Mouse (Mus musculus): ENCODE data around the gene Gch1. TPM values are rescaled to one million over a fixed set of nuclear protein-coding genes. Genes with fewer than 3 reads are reported as not detected.
"Not testable (repeated sequence)": the region's sequence is repeated elsewhere in the genome, so short reads cannot be mapped to it uniquely, and the experiment has no call there.

The Gch1 gene
- polyA plus RNA-seq, 1 experiment, result 5.7 TPM

DNA sequence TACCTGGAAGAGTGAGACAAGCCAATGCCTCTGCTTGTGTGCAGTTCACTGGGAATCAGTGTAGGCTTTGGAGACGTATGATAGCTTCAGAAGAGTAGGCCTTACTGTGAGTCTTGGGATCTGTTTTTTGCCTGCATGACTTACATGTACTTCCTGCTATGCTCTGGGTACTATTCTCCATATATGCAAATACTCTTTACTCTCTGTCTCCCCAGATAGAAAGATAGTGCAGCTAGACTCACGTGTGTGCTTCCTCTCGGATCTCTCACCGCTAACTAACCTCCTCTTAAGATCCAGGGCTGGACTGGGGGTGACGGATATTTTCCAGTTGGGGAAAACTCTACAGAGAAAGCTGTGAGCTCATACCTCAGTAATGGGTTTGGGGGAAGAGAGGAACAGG lies 23.5 kb downstream of the Gch1 start:
- no peak for DNase-seq (ENCODE audit: low spot score)

DNA sequence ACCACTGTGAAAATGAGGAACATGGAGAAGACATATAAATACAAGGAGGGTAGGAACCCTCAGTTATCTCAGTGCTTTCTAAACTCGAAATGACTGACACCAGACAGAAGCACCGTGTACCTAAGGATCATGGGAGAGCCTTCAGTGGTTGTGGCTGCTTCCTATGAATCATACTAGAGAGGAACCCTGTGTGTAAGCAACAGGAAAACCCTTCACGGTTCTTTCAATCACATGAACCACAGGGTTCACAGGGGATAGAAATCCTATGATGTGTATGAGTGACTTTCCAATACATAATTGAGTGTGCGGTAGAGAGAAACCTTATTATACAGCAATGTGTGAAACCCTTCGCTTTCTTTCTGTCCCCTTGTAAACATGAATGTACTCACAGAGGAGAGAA lies 24.1 kb downstream of the Gch1 start:
- no peak for DNase-seq (ENCODE audit: low spot score)

GRCm38 (mm10) chr14:47161921-47162427 lies 27.2 kb downstream of the Gch1 start:
- DNase-seq (ENCODE audit: low spot score), result no peak

DNA sequence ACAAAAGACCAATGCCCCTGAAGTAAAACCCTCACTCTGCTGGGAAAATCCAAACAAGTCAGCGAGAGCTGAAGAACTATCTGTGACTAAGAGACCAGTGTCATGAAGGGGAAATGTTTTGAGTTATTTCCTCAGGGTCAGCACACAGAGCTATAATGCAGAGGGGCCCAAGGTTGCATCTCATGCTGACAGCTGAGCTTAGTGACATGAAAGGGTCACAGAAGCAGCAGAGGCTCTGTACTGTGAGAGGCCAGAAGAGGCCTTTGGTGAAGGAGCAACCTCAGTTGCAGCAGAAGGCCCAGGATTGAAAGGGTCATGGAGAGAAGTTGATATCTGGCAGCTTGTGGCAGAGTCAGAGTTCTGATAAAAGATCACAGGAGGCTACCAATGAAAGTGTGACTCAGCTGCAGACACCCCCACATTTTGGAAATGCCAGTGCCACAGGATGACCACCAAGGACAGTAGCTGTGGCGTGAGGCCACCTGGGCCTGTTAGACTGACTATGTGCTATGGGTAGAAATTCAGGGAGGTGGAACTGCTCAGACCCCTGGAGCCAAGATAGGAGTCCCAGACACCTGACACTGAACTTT lies 29.1 kb downstream of the Gch1 start:
- no peak for DNase-seq (ENCODE audit: low spot score)

- no peak for DNase-seq (ENCODE audit: low spot score)
Observed at GRCm38 (mm10) chr14:47154303-47154702, 34.9 kb downstream of the Gch1 start.

- no peak for DNase-seq (ENCODE audit: low spot score)
Observed at GRCm38 (mm10) chr14:47151306-47151705, 37.9 kb downstream of the Gch1 start.

- DNase-seq (ENCODE audit: low spot score), result no peak
Observed at GRCm38 (mm10) chr14:47144326-47144725, 44.9 kb downstream of the Gch1 start.

DNA sequence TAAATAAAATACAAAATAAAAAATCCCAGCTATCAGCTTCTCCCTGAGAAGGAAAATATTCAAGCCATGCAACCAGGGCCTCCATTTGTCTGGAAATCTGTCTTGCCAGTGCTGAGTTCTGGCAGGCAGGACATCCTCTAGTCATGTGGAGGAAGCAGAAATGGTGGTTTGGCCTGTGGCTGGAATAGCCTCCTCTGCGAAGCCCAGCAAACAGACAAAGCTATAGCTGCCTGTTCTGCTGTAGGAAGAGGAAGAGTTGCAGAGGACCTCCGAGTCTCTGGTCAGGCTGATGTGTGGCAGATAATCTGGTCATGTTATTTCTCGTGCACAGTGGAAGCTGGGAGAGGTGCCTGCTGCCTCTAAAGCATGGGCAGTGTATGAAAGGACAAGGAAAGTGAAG lies 50.4 kb downstream of the Gch1 start:
- DNase-seq (ENCODE audit: low spot score), result no peak

DNA sequence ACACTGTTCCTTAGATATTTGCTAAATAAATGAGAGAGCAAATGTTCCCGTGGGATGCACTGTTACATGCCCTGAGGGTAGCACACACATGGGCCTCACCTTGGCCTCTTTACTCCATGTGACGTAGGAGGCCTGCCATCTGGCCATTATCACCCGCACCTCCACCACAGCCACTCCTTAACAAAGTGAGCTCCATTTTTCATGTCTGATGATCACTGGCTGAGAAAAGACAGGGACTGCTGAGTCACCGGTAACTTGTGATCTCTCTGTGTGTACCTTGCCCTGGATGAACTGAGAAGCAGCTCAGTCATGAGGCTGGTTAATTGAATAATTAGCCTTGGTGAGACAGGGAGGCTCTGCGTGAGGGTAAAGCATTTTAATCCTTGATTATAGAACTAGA lies 52.6 kb downstream of the Gch1 start:
- DNase-seq (ENCODE audit: low spot score), result no peak

GRCm38 (mm10) chr14:47133948-47134347 lies 55.3 kb downstream of the Gch1 start:
- no peak for DNase-seq (ENCODE audit: low spot score)

DNA sequence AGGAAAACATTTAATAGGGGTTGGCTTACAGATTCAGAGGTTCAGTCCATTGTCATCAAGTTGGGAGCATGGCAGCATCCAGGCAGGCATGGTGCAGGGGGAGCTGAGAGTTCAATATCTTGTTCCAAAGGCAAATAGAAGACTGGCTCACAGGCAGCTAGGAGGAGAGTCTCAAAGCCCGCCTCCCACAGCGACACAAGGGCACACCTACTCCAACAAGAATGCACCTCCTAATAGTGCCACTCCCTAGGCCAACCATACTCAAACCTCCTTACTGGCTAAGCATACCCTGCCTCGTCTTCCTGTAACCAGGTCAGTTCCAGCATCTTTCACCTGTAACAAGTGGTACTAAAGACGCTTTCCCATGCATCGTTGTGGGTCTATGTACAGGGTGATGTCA lies 61.2 kb downstream of the Gch1 start:
- DNase-seq (ENCODE audit: low spot score), result no peak

DNA sequence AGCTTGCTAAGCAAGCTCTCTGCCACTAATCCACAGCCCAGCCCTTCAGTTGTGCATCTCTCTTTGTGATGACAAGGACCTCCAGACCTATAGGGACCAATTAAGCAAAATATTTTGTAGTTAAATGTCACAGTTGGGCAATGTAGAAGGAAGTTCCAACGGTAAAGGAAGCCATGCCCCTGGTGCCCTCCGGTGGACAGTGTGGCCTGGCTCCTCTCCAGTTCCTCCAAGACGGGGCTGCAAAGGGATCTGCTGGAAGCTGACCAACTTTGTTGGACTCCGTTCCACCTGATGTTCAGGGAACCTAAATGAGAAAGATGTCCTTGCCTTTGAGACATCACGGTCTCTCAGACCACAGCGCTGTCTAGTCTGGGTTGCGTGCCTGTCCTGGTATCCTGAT lies 71.7 kb downstream of the Gch1 start:
- DNase-seq (ENCODE audit: low spot score), result no peak

DNA sequence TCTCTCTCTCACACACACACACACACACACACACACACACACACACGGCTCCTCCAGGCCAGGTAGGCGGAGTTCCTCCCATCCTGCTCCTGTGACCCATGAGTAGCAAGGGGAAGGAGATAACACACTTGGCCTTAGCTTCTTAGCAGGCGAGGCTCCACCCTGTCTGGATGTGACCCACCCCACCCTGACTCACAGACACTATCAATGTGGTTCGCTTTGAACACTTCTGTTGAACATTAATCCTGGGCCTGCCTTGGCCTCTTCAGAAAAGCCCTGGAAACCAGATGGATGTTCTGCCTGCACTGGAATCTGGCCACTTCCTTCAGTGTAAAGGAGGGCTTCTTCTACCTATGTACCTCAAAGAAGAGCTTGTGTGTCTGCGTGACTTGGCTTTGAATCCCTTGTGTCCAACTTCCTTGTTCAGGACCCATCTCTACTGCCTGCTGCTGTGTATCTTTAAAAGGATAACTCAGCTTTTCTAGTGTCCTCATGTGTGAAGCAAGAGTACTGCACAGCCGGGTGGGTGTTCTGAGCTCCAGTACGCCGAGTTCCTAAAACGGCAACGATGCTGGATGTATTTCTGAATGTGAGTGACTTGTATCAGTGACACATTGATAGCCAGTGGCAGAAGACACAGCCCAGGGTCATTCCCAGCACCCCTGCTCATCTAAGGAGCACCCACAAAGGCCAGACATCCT lies 73.0 kb downstream of the Gch1 start:
- no peak for DNase-seq (ENCODE audit: low spot score)

DNA sequence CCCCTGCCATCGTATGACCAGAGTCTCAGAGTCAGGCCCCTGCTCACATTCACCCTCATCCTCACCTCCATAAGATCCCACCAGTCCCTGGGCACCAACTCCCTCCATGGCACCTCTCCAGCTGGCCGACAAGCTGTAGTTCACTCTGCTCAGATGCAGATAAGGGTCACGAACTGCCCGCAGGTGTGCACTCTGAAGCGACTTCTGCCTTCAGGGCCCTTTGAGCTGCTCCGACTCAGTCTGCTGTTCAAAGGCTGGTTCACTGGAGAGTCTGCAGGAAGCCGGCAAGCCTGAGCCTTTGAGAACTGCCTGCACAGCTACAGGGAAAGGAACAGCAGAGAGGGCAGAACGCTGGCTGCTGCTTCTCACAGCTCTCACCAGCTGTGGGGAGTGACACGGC lies 74.1 kb downstream of the Gch1 start:
- no peak for DNase-seq (ENCODE audit: low spot score)

DNA sequence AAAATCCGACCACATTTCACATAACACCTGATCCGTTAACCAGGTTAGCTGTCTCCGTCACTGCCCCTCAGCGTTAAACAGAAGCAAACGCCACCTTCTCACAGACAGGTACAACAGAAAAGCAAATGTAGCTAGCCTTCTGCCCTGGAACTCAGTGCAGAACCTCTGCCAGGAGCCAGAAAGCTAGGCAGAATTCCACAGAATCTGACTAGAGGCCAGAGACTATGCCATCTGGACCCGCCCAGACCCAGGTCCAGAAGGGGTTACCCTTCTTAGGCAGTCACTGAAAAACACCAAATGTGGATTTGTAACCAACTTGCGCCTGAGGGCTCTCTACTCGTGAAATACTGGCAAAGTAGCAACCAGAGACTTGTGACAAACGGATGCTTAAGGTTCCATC lies 77.9 kb downstream of the Gch1 start:
- no peak for DNase-seq (ENCODE audit: low spot score)

DNA sequence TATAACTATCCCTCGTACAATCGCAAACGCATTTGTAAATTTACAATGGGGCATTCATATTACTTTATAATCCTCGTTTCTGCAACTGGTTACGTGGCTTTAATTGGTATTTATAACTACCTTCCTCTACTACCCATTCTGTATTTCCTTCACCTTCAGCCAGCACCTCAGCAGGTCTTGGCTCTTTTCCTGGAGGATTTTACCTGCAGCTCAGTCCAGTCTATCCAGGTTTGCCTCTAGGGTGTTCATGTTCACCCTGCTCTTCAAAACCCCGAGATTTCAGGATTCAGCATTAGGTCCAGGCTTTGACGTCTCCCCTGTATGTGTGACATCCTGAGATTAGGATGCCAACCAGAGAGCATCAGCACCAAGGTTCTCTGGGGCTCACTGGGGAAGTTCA lies 78.8 kb downstream of the Gch1 start:
- not testable (repeated sequence) for DNase-seq (ENCODE audit: low spot score)

GRCm38 (mm10) chr14:47107461-47107860 lies 81.8 kb downstream of the Gch1 start:
- DNase-seq (ENCODE audit: low spot score), result no peak

GRCm38 (mm10) chr14:47105755-47106154 lies 83.5 kb downstream of the Gch1 start:
- no peak for DNase-seq (ENCODE audit: low spot score)

GRCm38 (mm10) chr14:47105174-47105557 lies 84.0 kb downstream of the Gch1 start:
- DNase-seq (ENCODE audit: low spot score), result no peak

DNA sequence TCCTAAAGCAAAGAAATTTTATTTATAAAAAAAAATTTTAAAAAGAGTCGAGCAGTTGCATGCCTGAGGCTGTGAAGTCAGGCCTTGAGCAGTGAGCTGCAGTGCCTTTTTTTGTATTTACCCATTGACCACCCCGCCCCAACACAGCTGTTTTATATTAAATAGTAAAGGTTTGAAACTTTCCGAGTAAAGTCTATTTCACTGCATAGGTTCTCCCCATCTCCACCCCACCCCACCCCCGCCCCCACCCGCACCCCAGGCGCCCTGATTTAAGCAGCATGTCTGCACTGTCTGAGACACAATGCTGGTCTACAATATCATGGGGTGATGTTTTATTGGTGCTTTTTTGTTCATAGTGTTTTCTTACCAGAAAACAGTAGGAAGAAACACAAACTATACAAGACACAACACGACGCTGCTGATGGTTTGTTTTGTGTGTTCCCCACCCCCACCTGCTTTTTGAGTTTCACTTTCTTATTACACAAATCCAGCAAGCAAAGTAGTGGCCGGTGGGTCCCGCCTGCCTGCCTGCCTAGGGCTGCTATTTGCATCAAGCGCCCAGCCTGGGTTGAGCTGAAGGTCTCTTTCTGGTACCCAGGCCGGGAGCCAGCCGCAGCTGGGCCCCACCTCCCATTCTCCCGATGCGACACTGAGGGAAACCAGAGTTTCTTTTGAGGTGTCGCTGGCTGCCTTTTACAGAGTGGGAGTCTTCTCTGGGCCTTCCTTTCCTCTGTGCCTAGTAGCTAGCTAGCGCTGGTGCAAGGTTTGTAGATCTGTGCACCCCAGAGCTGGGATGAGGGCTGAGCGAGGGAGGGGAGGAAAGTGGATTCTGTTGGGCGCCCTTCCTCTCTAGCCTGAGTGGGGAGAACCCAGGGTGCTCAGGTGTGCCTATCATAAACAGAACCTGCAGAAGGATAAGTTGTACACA lies 84.7 kb downstream of the Gch1 start:
- no peak for DNase-seq (ENCODE audit: low spot score)

Data from urinary bladder, adult 2 months (tissue).